Mouse (Mus musculus) WW6 (cell line): ENCODE results near the gene Nr2f6.

Source experiments
- DNase-seq: peaks from one replicate; pipeline ENCODE4 v3.0.0-alpha.2; 2013; ENCODE audit warnings: low read depth, low spot score

The Nr2f6 gene

GRCm38 (mm10) chr8:71391696-71392095 is 9.9 kb upstream of the Nr2f6 start:
- no peak for DNase-seq

- DNase-seq, result no peak
These were observed 6.5 kb upstream of the Nr2f6 start for GRCm38 (mm10) chr8:71388267-71388666.

- peak; percentile 76 for DNase-seq
These were observed 3.6 kb upstream of the Nr2f6 start for GRCm38 (mm10) chr8:71385212-71385835.

- DNase-seq, result no peak
These were observed 2.1 kb upstream of the Nr2f6 start for GRCm38 (mm10) chr8:71383860-71384259.

GRCm38 (mm10) chr8:71383396-71383795 is 1.6 kb upstream of the Nr2f6 start:
- DNase-seq, result no peak

GRCm38 (mm10) chr8:71381971-71382961 is 506 bp upstream of the Nr2f6 start:
- no peak for DNase-seq

GRCm38 (mm10) chr8:71380178-71381171 is 1.3 kb downstream of the Nr2f6 start:
- DNase-seq, result no peak

GRCm38 (mm10) chr8:71379512-71380075 is 2.2 kb downstream of the Nr2f6 start:
- no peak for DNase-seq

GRCm38 (mm10) chr8:71379008-71379407 is 2.8 kb downstream of the Nr2f6 start:
- no peak for DNase-seq

GRCm38 (mm10) chr8:71376423-71377030 is 5.2 kb downstream of the Nr2f6 start:
- DNase-seq, result no peak

- no peak for DNase-seq
These were observed 6.0 kb downstream of the Nr2f6 start for GRCm38 (mm10) chr8:71375581-71376422.

GRCm38 (mm10) chr8:71374616-71375206 is 7.0 kb downstream of the Nr2f6 start:
- DNase-seq, result no peak

- no peak for DNase-seq
These were observed 8.8 kb downstream of the Nr2f6 start for GRCm38 (mm10) chr8:71373000-71373399.

- DNase-seq, result no peak
These were observed 9.3 kb downstream of the Nr2f6 start for GRCm38 (mm10) chr8:71372427-71372826.

GRCm38 (mm10) chr8:71371236-71371848 is 10.4 kb downstream of the Nr2f6 start, which contains the start of gene Ocel1:
Gene Ocel1 (plus strand): TSS chr8:71371298.
- DNase-seq, result peak; percentile 100

GRCm38 (mm10) chr8:71370711-71371235 is 11.0 kb downstream of the Nr2f6 start:
- no peak for DNase-seq

- no peak for DNase-seq
These were observed 12.6 kb downstream of the Nr2f6 start for GRCm38 (mm10) chr8:71369040-71369718.

- no peak for DNase-seq
These were observed 13.4 kb downstream of the Nr2f6 start for GRCm38 (mm10) chr8:71368366-71368765.
